Mouse (Mus musculus) neural tube, embryonic 14.5 days (tissue): ENCODE data around the gene Olfr825. TPM values are rescaled to one million over a fixed set of nuclear protein-coding genes. Genes with fewer than 3 reads are reported as not detected.
"Not testable (repeated sequence)": the region's sequence is repeated elsewhere in the genome, so short reads cannot be mapped to it uniquely, and the experiment has no call there.

ENCODE experiments used
- ATAC-seq: fragments of 200-750 bp; cut with Nextera tagmentation; 2 replicates; pipeline ENCODE4 v1.8.0; 2017; ENCODE audit warnings: low read depth, mild to moderate bottlenecking, moderate TSS enrichment, moderate library complexity
- H3K27ac ChIP-seq: fragments of 300-500 bp; sonication (generic); 2 replicates; pipeline ENCODE4 v1.5.1; 2014; ENCODE audit warnings: low read depth, mild to moderate bottlenecking, control low read depth, low read length, moderate library complexity, mixed read lengths
- H3K27me3 ChIP-seq: fragments of 300-500 bp; sonication (generic); 2 replicates; pipeline ENCODE4 v1.6.1; 2014; ENCODE audit warnings: low read length; ENCODE audit not compliant: control insufficient read depth, insufficient read depth
- H3K36me3 ChIP-seq: fragments of 300-500 bp; sonication (generic); 2 replicates; pipeline ENCODE4 v1.6.1; 2014; ENCODE audit warnings: low read length, mixed read lengths; ENCODE audit not compliant: control insufficient read depth, insufficient read depth
- H3K4me1 ChIP-seq: fragments of 300-500 bp; sonication (generic); 2 replicates; pipeline ENCODE4 v1.6.1; 2014; ENCODE audit warnings: low read length; ENCODE audit not compliant: control insufficient read depth, insufficient read depth
- H3K4me2 ChIP-seq: fragments of 300-500 bp; sonication (generic); 2 replicates; pipeline ENCODE4 v1.6.1; 2014; ENCODE audit warnings: mild to moderate bottlenecking, low read depth, low read length, control low read depth
- H3K4me3 ChIP-seq: fragments of 300-500 bp; sonication (generic); 2 replicates; pipeline ENCODE4 v1.5.1; 2014; ENCODE audit warnings: low read depth, low read length, control low read depth, mixed read lengths
- H3K9ac ChIP-seq: fragments of 300-500 bp; sonication (generic); replicated peaks from 2 replicates; pipeline ENCODE4 v1.6.1; 2014; ENCODE audit warnings: low read depth, mild to moderate bottlenecking, control low read depth, low read length, mixed read lengths
- H3K9me3 ChIP-seq: fragments of 300-500 bp; sonication (generic); 2 replicates; pipeline ENCODE4 v1.6.1; 2016; ENCODE audit warnings: low read length; ENCODE audit not compliant: control insufficient read depth
- WGBS: fragments of 180-500 bp; shearing (Covaris S2); extraction: QIAGEN DNeasy Blood & Tissue Kit; methylation state at CpG from one replicate; pipeline ENCODE4 v1.1.7; 2014; 5-methylcytosine and 5-hydroxymethylcytosine counted together
- polyA plus RNA-seq: library from polyadenylated mRNA; unstranded; fragments of >200 nt; fragmentation: Nextera tagmentation; extraction: Ambion mirVana; gene quantifications from 2 replicates; pipeline ENCODE4 v1.2.1, GENCODE M21; 2014

The Olfr825 gene
- not detected in 2 replicates for polyA plus RNA-seq

GRCm38 (mm10) chr10:130166666-130167065 is at the start of gene Olfr825:
Gene Olfr825 (minus strand): TSS chr10:130166766.
- no peak for ATAC-seq

GRCm38 (mm10) chr10:130214303-130214702 is 47.7 kb upstream of the Olfr825 start, which contains the start of gene Olfr827:
Gene Olfr827 (minus strand): TSS chr10:130214403.
- no peak within 1 kb of the TSS for H3K27ac ChIP-seq
- H3K9me3 ChIP-seq: no peaks in the 10 kb centered on the region
- H3K4me2 ChIP-seq: no peak within 1 kb of the TSS
- H3K9ac ChIP-seq: no peak within 1 kb of the TSS
- ATAC-seq: no peak
- 91% methylated on average over 1 of the region's 1 CpGs for whole genome bisulfite sequencing
- no peaks in the 10 kb centered on the region for H3K36me3 ChIP-seq
- no peaks in the 10 kb centered on the region for H3K27me3 ChIP-seq
- H3K4me3 ChIP-seq: no peak within 1 kb of the TSS
- no peaks in the 10 kb centered on the region for H3K4me1 ChIP-seq

More at GRCm38 (mm10) chr10:130166666-130167065, at the start of gene Olfr825:
- Histone ChIP-seq H3K4me2 (no peak within 1 kb of the TSS), H3K4me3 (no peak within 1 kb of the TSS), H3K36me3 (no peaks in the 10 kb centered on the region), H3K9me3 (no peaks in the 10 kb centered on the region), H3K27ac (no peak within 1 kb of the TSS), H3K9ac (no peak within 1 kb of the TSS), H3K27me3 (no peaks in the 10 kb centered on the region), H3K4me1 (no peaks in the 10 kb centered on the region)

GRCm38 (mm10) chr10:130184086-130184485 is 17.5 kb upstream of the Olfr825 start, which contains the start of gene Olfr826:
Gene Olfr826 (minus strand): TSS chr10:130184186.
- no peaks in the 10 kb centered on the region for H3K4me1 ChIP-seq
- no peaks in the 10 kb centered on the region for H3K36me3 ChIP-seq
- H3K27ac ChIP-seq: no peak within 1 kb of the TSS
- H3K4me3 ChIP-seq: no peak within 1 kb of the TSS
- H3K9ac ChIP-seq: no peak within 1 kb of the TSS
- no peak for ATAC-seq
- H3K4me2 ChIP-seq: no peak within 1 kb of the TSS
- H3K9me3 ChIP-seq: no peaks in the 10 kb centered on the region
- 82% methylated on average over 1 of the region's 1 CpGs for WGBS
- no peaks in the 10 kb centered on the region for H3K27me3 ChIP-seq

- H3K4me1 ChIP-seq: no peaks in the 10 kb centered on the region
- H3K27me3 ChIP-seq: no peaks in the 10 kb centered on the region
- no peaks in the 10 kb centered on the region for H3K9me3 ChIP-seq
- no peak overlapping the region for H3K4me3 ChIP-seq
- no peak overlapping the region for H3K27ac ChIP-seq
- H3K36me3 ChIP-seq: no peaks in the 10 kb centered on the region
- H3K4me2 ChIP-seq: no peak overlapping the region
- no peak overlapping the region for H3K9ac ChIP-seq
- no peak for ATAC-seq
These were observed 1.4 kb downstream of the Olfr825 start for GRCm38 (mm10) chr10:130165196-130165595.

GRCm38 (mm10) chr10:130144121-130144520 is 22.4 kb downstream of the Olfr825 start:
- Histone ChIP-seq H3K27ac (no peak overlapping the region), H3K4me2 (no peak overlapping the region), H3K9me3 (no peaks in the 10 kb centered on the region), H3K36me3 (no peaks in the 10 kb centered on the region), H3K27me3 (no peaks in the 10 kb centered on the region), H3K9ac (no peak overlapping the region), H3K4me1 (no peaks in the 10 kb centered on the region), H3K4me3 (no peak overlapping the region)
- no peak for ATAC-seq
- 87% methylated on average over 5 of the region's 5 CpGs for WGBS

GRCm38 (mm10) chr10:130142481-130142880 is 24.1 kb downstream of the Olfr825 start:
- 89% methylated on average over 5 of the region's 5 CpGs for WGBS
- H3K27me3 ChIP-seq, ATAC-seq, H3K4me2 ChIP-seq, H3K27ac ChIP-seq, H3K9ac ChIP-seq, H3K36me3 ChIP-seq, H3K9me3 ChIP-seq, H3K4me1 ChIP-seq, H3K4me3 ChIP-seq: not testable (repeated sequence)

- H3K9ac ChIP-seq: no peak overlapping the region
- ATAC-seq: no peak
- H3K36me3 ChIP-seq: no peaks in the 10 kb centered on the region
These were observed 31.8 kb downstream of the Olfr825 start for GRCm38 (mm10) chr10:130134811-130135210.

GRCm38 (mm10) chr10:130129900-130130299 is 36.7 kb downstream of the Olfr825 start, which contains the start of gene Olfr824:
Gene Olfr824 (minus strand): TSS chr10:130130000.
- not testable (repeated sequence) for ATAC-seq, H3K36me3 ChIP-seq, H3K4me2 ChIP-seq, H3K4me3 ChIP-seq, H3K9ac ChIP-seq, H3K9me3 ChIP-seq, H3K27me3 ChIP-seq, H3K4me1 ChIP-seq, H3K27ac ChIP-seq

More at GRCm38 (mm10) chr10:130134811-130135210, 31.8 kb downstream of the Olfr825 start:
- Histone ChIP-seq H3K27me3 (no peaks in the 10 kb centered on the region), H3K4me3 (no peak overlapping the region), H3K9me3 (no peaks in the 10 kb centered on the region), H3K4me2 (no peak overlapping the region), H3K27ac (no peak overlapping the region), H3K4me1 (no peaks in the 10 kb centered on the region)

- H3K9me3 ChIP-seq, ATAC-seq, H3K9ac ChIP-seq, H3K4me2 ChIP-seq, H3K27ac ChIP-seq, H3K4me1 ChIP-seq, H3K27me3 ChIP-seq, H3K4me3 ChIP-seq, H3K36me3 ChIP-seq: not testable (repeated sequence)
- WGBS: 63% methylated on average over 3 of the region's 3 CpGs
These were observed 50.5 kb downstream of the Olfr825 start for GRCm38 (mm10) chr10:130116045-130116444.
